Mouse (Mus musculus): ENCODE measurements around the gene Sit1.

The Sit1 gene

DNA sequence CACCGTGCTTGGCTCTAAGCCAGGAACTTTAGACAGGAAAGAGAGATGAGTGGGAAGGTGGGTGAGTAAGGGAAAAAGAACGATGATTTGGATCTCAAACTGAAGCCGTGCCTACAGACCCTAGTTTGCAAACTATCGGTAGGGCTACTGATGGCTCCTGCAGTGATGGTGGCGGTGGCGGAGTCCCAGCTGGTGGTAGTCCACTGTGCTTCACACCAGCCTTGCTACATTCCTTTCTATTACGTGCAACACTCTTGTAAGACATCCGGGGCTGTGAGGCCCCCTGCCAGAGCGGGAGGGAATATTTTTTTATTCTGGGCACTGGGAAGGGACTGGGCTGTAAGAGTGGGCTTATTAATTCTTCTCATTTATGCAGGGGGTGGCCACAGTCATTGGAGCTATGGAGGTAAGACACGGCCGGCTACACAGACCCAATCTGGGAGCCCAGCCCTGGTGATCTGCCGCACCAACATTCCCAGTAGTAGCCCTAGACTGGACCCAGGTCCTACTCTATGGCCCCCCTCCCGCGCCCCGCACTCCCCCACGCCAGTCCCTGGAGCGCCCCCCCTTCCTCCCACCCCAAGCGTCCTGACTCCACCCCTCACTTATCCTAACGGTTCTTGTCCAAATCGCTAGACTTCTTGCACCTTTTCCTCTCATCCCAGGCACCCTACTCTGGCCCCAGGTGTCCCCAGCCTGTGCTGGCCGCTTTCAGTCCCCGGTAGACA, 24.6 kb upstream of the Sit1 start:
- POLR2A ChIA-PET, result interaction anchor here in 3 of 4 experiments (0.6 to 4.5 kb wide), 17 partner anchors 9 to 267 kb away, joined by 3 to 24 read pairs (median 4); partner anchors contain the start of genes Arhgef39 (in 3 of the 3), Ccdc107 (in 2 of the 3), Tpm2 (in 2 of the 3) and Creb3 (in 1 of the 3)
- CTCF ChIA-PET, result interaction anchor here (0.6 to 2.2 kb wide), 17 partner anchors 9 to 202 kb away, joined by 3 to 13 read pairs (median 5); partner anchors contain the start of genes Arhgef39 (in 2 of the 4), Ccdc107 (in 1 of the 4) and Olfr71 (in 1 of the 4)

DNA sequence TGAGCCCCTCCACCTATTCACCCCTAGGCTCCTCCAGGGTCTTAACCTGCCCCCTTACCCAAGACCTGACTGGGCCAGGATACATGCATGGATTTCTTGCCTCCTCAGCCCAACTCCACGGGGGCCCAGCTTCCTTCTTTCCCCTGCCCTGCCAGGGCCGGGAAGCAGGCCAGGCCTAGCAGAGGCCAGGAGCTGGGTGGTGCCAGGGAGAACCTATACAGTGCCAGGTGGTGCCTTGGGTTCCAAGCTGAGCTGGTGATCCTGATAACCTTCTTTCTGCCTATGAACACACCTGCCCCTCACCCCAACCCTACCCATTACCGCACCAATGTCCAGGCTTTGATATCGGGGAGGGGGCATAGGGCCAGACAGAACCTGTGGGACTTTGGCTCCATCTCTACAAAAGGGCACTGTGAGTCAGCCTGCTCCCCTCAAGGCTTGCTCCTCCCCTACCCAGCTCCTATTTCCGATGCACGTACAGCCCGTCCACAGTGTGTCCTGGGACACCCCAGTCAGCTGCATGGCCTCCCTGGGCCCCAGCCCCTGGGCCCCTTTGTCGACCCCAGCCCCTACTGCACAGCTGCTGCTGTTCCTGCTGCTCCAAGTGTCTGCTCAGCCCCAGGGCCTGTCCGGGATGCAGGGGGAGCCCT, 23.1 kb upstream of the Sit1 start, which contains the start of gene Car9:
Car9 (plus strand) TSS at position 431 of the 650 bp plus-strand sequence.
- CTCF ChIA-PET, result interaction anchor here (0.5 to 2.1 kb wide), 8 partner anchors 12 to 459 kb away, joined by 3 to 9 read pairs (median 4); no protein-coding TSS in a partner anchor
- POLR2A ChIA-PET, result interaction anchor here in 3 of 4 experiments (0.6 to 3.4 kb wide), 7 partner anchors 13 to 97 kb away, joined by 3 to 18 read pairs (median 3); partner anchors contain the start of gene Tpm2 (in 1 of the 3)

DNA sequence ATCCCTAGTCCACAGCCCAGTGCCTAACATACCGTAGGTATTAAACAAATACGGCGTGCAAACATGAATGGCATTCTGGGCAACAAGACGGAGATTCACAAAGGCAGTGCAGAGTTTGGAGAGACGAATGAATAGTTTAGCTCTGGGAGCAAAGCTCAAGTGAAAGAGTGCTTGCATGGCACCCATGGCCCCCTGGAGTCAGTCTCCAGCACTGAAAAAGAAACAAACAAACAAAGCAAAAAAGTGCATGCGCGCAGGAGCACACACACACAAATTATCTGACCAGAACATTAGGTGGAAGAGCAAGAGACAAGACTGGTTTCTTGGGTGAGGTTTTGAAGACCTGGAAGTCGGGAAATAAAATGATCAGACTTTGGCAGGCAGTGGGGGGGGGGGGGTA, 22.5 kb upstream of the Sit1 start:
- CTCF ChIA-PET, result interaction anchor here in 3 of 4 experiments (0.6 to 2.1 kb wide), 4 partner anchors 12 to 459 kb away, joined by 3 to 9 read pairs (median 4); no protein-coding TSS in a partner anchor
- POLR2A ChIA-PET, result interaction anchor here in 3 of 4 experiments (0.6 to 3.4 kb wide), 7 partner anchors 13 to 98 kb away, joined by 3 to 18 read pairs (median 3); partner anchors contain the start of gene Tpm2 (in 1 of the 3)

DNA sequence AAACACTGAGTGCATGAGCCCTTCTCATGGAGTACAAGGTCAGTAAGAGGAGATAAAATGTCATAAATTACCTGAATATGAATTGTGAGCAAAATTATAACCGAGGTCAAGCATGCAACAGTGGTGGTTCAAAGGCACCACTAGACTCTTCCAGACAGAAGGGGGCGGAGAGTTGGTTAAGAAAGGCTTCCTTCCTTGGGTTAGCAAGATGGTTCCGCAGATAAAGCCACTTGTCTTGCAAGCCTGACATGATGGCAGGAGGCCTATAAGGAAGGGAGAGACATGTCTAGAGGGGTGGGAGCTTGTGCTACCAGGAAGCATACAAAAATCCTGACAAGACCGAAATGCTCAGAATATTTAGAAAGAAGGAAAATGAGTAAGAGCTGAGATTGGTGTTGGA, 20.7 kb upstream of the Sit1 start:
- POLR2A ChIA-PET, result interaction anchor here in 1 of 4 experiments (0.8 to 1.5 kb wide), 3 partner anchors 9 to 25 kb away, joined by 3 to 4 read pairs (median 3); no protein-coding TSS in a partner anchor
- CTCF ChIA-PET, result interaction anchor here in 3 of 4 experiments (0.6 to 2.1 kb wide), 3 partner anchors 23 to 25 kb away, joined by 3 to 9 read pairs (median 3); no protein-coding TSS in a partner anchor

DNA sequence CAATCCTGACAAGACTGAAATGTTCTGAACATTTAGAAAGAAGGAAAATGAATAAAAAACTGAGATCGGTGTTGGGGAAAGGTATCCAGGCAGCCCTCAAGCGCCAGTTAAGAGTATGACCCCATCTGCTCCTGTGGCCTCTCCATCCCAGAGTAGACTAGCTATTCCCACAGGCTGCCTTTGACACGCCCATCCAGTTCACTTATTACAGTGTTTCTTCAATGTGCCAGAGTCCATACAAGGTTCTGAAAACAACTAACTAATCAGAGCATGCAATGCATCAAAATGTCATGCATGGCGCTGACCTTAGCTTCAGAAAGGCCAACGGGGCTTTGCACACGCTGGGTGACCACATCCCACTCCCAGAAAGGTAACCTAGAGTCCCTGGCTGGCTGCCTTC, 20.0 kb upstream of the Sit1 start:
- ChIA-PET CTCF (interaction anchor here in 1 of 4 experiments (1.6 kb wide), 1 partner anchor 24 kb away, joined by 3 read pairs; no protein-coding TSS in a partner anchor), POLR2A (no interaction called here)

DNA sequence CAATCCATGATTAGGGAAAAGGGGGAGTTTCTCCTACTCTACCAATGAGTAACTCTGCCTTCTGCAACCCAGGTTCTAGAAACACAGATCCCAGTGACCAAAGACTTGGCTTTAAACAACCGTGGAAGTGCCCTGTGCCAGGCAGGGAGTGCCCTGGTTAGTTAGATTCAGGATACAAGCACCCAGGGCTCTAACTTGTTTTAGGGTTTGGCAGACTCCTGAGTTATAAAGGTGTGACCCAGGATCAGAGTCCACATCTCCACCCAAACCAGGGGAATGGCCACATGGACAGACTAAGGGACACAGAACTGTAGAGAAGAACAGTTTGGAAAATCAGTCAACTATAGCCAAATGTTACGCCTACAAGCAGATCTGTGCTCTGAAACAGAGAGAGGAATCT, 19.5 kb upstream of the Sit1 start:
- ChIA-PET POLR2A (no interaction called here), CTCF (interaction anchor here in 1 of 4 experiments (1.6 kb wide), 1 partner anchor 25 kb away, joined by 3 read pairs; no protein-coding TSS in a partner anchor)

DNA sequence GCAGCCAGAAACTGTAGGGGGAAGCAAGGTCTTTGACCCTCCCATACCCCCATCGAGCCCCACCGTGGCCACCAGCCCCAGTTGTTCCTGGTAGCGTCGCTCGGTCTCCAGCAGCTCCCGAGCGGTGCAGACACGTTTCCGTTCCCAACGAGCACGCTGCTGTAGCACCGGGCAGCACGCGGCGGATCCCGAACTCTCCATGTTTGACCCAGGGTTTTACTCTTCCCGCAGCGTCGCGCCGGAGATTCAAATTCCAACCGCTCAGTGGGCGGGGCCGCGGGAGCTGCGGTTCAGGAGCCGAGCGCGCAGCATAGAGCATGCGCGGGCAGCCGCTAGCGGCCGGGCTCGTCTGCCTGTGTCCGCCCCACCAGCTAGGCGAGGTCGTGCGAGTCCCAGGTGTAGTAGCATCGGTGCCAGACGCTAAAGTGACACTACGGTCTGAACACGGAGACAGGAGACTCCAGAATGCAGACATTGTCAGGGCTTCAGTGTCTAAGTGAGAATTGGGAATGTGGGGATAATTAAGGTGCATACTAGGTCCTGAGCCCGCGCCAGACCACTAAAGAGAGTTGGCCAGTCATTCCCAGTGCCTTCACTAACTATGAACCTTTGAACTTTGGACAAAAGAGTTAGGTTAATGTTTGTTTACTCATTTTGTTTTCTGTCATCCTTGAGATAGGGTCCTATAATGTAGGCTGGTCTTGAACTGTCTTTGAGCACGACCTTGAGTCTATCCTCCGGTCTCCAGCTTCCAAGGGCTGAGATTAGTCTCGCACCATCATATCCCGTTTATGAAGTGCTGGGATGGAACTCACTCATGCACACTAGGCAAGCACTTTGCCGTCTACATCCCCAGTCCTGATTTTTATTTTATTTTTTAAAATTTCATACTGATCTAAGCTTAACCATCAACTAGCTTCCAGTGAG, 16.1 kb upstream of the Sit1 start, which contains the start of gene Arhgef39:
Arhgef39 (minus strand) TSS at position 289 of the 927 bp plus-strand sequence.
- POLR2A ChIA-PET, result interaction anchor here (0.6 to 2.8 kb wide), 51 partner anchors 9 to 668 kb away, joined by 3 to 24 read pairs (median 4); partner anchors contain the start of genes Tpm2 (in 3 of the 4), Creb3 (in 2 of the 4), Tln1 (in 2 of the 4) and Cd72 (in 1 of the 4)
- CTCF ChIA-PET, result interaction anchor here (0.5 to 3.1 kb wide), 43 partner anchors 9 to 1012 kb away, joined by 3 to 31 read pairs (median 4); partner anchors contain the start of genes Tpm2 (in 3 of the 4), Creb3 (in 2 of the 4), Tln1 (in 2 of the 4) and Sit1 (in 1 of the 4)

DNA sequence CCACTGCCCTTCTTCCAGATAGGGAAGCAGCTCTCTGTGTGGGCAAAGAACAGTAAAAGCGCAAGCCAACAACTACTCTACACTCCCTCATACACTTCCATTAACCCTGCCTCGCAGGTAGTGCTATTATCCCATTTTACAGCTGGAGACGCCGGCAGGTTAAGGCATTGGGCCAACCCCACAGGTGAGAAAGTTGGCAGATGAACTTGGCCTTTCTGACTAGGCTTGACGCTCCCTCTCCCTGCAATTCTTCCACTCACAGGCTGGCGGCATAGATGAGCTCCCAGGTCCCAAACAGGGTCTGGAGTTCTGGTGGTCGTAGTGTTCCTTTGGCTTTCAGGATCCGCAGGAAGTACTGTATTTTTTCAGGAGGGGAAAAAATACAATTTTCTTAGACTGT, 15.4 kb upstream of the Sit1 start:
- CTCF ChIA-PET, result interaction anchor here (0.5 to 3.1 kb wide), 47 partner anchors 9 to 1013 kb away, joined by 3 to 31 read pairs (median 4); partner anchors contain the start of genes Tpm2 (in 3 of the 4), Creb3 (in 2 of the 4), Tln1 (in 2 of the 4) and Gba2 (in 1 of the 4)

DNA sequence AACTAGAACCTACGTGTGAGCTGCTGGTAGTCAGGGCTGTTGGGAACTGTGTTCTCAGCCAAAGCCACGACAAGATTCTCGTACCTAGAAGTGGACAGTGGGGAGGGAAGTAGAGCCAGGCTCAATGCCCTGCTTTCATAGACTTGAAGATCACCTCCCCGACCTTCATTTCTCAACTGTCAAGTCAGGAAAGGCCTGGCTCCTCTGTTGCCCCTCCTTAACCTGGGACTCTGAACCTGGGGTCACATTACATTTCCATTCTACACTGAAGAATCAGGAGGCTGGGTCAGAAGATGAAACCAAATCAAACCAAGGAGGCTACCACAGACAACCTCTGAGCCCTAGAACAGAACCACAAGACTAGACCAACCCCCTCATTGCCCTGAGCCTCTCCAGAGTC, 14.4 kb upstream of the Sit1 start:
- POLR2A ChIA-PET, result interaction anchor here in 2 of 4 experiments (1.3 to 2.8 kb wide), 7 partner anchors 10 to 77 kb away, joined by 3 to 24 read pairs (median 12); partner anchors contain the start of genes Creb3 (in 1 of the 2), Tln1 (in 1 of the 2) and Tpm2 (in 1 of the 2)
- CTCF ChIA-PET, result interaction anchor here (0.6 to 3.1 kb wide), 11 partner anchors 11 to 132 kb away, joined by 3 to 31 read pairs (median 5); partner anchors contain the start of genes Gba2 (in 1 of the 4), Rgp1 (in 1 of the 4) and Tpm2 (in 1 of the 4)

More for the DNA sequence above, 15.4 kb upstream of the Sit1 start:
- POLR2A ChIA-PET, result interaction anchor here (0.6 to 2.8 kb wide), 53 partner anchors 8 to 669 kb away, joined by 3 to 24 read pairs (median 5); partner anchors contain the start of genes Creb3 (in 2 of the 4), Tln1 (in 2 of the 4), Tpm2 (in 2 of the 4) and Cd72 (in 1 of the 4)

DNA sequence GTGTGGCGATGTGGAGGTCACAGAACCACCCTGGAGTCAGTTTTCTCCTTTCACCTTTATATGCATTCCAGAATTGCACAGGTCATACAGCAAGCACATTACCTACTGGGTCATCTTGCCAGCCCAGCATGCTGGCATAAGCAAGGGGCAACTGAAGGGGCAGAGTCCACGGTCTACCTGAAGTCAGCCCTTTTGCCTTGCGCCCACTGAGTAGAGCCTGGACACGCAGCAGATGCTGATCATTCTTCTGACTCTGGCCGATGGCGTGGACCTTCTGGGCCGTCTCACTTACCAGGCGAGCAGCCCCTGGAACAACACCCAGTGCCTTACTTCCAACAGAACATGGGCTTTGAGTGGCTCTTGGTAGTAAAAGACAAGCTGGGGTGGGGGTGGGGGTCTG, 13.9 kb upstream of the Sit1 start:
- CTCF ChIA-PET, result interaction anchor here in 3 of 4 experiments (0.6 to 3.1 kb wide), 6 partner anchors 18 to 65 kb away, joined by 3 to 22 read pairs (median 4); no protein-coding TSS in a partner anchor
- POLR2A ChIA-PET, result interaction anchor here in 2 of 4 experiments (0.9 to 2.3 kb wide), 3 partner anchors 11 to 78 kb away, joined by 3 to 5 read pairs (median 3); no protein-coding TSS in a partner anchor

DNA sequence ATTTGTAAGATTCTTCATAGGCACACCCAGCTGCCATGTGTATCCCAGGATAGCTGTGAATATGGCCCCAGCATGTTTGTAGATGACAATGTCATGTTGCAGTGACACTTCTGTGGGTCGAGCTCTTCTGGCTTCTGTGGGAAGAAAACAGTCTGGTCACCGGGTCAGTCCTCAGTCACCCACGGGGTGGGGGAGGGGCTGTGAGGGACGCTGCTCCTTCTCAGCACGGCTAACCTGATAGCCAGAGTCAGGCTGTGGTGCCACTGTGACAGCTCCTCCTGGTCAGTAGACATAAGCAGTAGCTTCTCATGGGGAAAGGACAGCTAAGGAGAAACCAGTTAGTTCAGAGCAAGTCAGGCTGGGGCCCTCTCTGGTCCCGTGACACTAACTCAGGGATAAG, 13.1 kb upstream of the Sit1 start:
- POLR2A ChIA-PET, result interaction anchor here in 1 of 4 experiments (0.9 kb wide), 1 partner anchor 12 kb away, joined by 3 read pairs; no protein-coding TSS in a partner anchor
- CTCF ChIA-PET, result interaction anchor here in 3 of 4 experiments (0.6 to 1.4 kb wide), 5 partner anchors 17 to 64 kb away, joined by 3 to 5 read pairs (median 3); no protein-coding TSS in a partner anchor

DNA sequence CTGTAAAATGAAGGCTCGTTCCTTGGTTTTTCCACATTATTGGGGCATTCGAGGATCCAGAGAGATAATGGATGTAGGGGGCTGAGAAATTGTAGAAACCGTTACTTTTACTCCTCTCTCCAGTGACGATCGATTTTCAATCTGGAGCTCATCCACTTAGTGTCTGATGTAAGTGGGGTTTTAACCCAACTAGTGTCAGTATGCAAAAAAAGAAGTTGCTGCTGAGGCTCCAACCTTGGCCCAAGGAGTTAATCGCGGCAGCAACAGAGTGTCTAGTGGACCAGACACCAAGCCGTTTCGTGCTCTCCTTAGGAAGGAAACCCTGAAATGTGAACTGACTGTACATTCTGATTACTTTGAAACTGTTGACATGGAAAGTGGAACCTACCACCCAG, 10.3 kb upstream of the Sit1 start:
- POLR2A ChIA-PET, result interaction anchor here in 2 of 4 experiments (0.6 to 2.5 kb wide), 12 partner anchors 8 to 69 kb away, joined by 3 to 12 read pairs (median 6); partner anchors contain the start of genes Creb3 (in 2 of the 2), Tln1 (in 2 of the 2) and Sit1 (in 1 of the 2)

DNA sequence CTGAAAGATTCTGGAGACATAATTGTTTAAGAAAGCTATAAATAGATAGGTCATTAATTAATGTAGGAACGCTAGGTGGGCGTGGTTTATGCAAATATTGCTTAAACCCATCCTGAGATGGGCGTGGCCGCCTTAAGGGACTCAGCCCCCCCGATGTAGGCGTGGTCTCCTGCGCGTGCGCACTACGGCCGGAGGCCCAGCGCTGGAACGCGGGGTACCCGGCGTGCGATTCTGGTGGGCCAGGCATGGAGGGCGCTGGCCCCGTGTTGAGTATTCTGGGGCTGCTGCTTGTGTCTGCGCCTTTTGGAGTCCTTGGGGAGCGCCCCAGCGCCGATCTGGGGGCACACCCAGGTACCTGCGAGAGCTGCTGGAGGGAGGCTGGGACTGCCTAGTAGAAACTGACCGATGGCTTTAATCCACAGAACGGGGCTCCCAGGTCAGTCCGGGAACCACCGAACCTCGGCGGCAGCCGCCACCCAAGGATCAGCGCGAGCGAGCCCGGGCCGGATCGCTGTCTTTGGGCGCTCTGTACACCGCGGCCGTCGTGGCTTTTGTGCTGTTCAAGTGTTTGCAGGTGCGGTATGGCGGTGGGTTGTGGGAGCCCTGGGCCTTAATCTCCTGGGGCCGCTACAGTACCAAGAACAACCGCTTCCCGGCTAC, 9.8 kb upstream of the Sit1 start:
- ChIA-PET CTCF (interaction anchor here in 3 of 4 experiments (0.5 to 2.3 kb wide), 12 partner anchors 14 to 1035 kb away, joined by 3 to 13 read pairs (median 3); no protein-coding TSS in a partner anchor), POLR2A (interaction anchor here in 3 of 4 experiments (0.5 to 2.5 kb wide), 33 partner anchors 8 to 493 kb away, joined by 3 to 12 read pairs (median 4); partner anchors contain the start of genes Creb3 (in 3 of the 3), Tln1 (in 3 of the 3), Vcp (in 2 of the 3) and Gba2 (in 1 of the 3))

More for the DNA sequence above, 10.3 kb upstream of the Sit1 start:
- CTCF ChIA-PET, result interaction anchor here in 2 of 4 experiments (0.6 to 2.3 kb wide), 4 partner anchors 15 to 1035 kb away, joined by 3 to 13 read pairs (median 7); no protein-coding TSS in a partner anchor

DNA sequence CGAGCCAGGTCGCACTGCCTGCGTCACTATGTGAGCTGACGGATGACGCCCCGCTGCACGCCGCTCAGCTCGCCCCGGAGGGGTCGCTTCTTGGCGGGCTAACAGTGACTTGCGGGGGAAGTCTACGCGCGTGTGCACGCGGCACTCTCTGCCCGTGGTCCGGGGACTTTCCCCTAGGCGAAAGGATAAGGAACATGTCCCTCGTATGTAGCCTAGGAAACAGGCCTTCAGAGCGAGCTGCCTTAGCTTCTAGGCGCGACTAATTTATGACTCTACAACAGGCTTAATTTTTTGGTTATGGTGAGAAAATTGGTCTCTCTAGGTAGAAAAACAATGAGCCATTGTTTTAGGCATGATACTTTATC, 9.3 kb upstream of the Sit1 start, which contains the start of gene Ccdc107:
Ccdc107 (plus strand) TSS at position 80 of the 365 bp plus-strand sequence.
- ChIA-PET CTCF (interaction anchor here (0.5 to 2.3 kb wide), 14 partner anchors 13 to 488 kb away, joined by 3 to 13 read pairs (median 3); partner anchors contain the start of genes Gba2 (in 1 of the 4) and Rgp1 (in 1 of the 4)), POLR2A (interaction anchor here in 3 of 4 experiments (0.5 to 2.5 kb wide), 34 partner anchors 9 to 492 kb away, joined by 3 to 12 read pairs (median 4); partner anchors contain the start of genes Creb3 (in 3 of the 3), Tln1 (in 3 of the 3), Vcp (in 2 of the 3) and Gba2 (in 1 of the 3))

Data from embryonic stem cell, embryonic (primary cell).